Mouse (Mus musculus) splenic B cell, adult 2 months (primary cell): ENCODE measurements at regions not wholly inside any gene's neighbourhood (a gene's known extent, or its start where the extent isn't known, plus 50 kb on each side); places are given as distances from the start of the nearest gene placed in this dataset.

ENCODE experiments used
- DNase-seq: peaks from one replicate; pipeline ENCODE4 v3.0.0-alpha.2; 2011; ENCODE audit warnings: low read depth, low spot score
- H3K27me3 ChIP-seq: 2 replicates; pipeline ENCODE4 v1.6.1; 2012; ENCODE audit warnings: mild to moderate bottlenecking, low read length, moderate library complexity, mixed read lengths; ENCODE audit not compliant: control insufficient read depth, poor library complexity, insufficient read depth, severe bottlenecking
- H3K36me3 ChIP-seq: 2 replicates; pipeline ENCODE4 v1.6.1; 2012; ENCODE audit warnings: mild to moderate bottlenecking, low read length, moderate library complexity, mixed read lengths; ENCODE audit not compliant: control insufficient read depth, poor library complexity, insufficient read depth, severe bottlenecking

DNA sequence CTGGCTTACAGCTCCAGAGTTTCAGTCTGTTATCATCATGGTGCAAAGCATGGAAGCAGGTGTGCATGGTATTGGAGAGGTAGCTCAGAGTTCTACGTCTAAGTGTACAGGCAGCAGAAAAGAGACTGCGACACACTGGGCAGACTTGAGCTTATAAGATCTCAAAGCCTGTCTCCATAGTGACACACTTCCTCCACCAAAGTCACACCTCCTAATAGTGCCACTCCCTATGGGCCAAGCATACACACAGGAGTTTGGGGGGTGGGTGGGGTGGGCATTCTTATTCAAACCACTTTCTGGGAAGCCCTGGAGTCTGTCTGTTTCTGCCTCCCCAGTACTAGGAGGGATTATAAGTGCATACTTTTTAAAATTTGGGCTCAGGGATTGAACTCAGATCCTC lies 219.5 kb upstream of the Prok2 start:
- Histone ChIP-seq H3K36me3 (no peaks in the 10 kb centered on the region), H3K27me3 (no peaks in the 10 kb centered on the region)
- no peak for DNase-seq

DNA sequence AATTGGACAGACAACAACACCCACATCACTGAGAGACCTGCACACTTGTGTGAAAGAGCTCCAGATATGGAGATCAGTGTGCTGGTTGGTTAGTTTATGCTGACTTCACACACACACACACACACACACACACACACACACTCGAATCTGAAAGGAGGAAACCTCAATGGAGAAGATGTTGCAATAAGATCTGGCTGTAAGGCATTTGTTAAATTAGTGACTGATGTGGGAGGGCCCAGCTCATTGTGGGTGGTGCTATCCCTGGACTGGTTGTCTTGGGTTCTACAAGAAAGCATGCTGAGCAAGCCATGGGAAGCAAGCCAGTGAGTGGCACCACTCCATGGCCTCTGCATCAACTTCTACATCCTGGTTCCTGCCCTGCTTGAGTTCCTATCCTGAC lies 216.8 kb upstream of the Prok2 start:
- Histone ChIP-seq H3K36me3 (no peaks in the 10 kb centered on the region), H3K27me3 (no peaks in the 10 kb centered on the region)
- DNase-seq, result no peak

DNA sequence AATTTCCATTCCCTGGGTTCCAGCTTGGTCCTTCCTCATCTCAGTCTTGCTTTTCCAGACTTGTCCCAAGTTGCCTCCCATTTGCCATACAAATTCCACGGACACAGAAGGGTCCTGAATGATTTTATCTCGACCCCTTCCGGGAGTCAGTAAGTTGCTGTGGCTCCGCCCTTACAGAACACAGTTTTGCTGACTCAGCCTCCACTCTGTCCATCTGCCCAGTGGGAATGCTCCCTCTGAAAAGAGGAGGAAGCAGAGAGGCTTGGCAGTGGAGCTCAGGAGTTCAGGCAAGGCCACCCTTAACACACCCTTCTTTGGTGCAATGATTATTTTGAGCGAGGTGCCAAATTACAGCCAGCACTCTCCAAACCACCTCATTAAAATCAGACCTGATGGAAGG lies 213.9 kb upstream of the Prok2 start:
- no peaks in the 10 kb centered on the region for H3K27me3 ChIP-seq
- no peak for DNase-seq
- no peaks in the 10 kb centered on the region for H3K36me3 ChIP-seq

DNA sequence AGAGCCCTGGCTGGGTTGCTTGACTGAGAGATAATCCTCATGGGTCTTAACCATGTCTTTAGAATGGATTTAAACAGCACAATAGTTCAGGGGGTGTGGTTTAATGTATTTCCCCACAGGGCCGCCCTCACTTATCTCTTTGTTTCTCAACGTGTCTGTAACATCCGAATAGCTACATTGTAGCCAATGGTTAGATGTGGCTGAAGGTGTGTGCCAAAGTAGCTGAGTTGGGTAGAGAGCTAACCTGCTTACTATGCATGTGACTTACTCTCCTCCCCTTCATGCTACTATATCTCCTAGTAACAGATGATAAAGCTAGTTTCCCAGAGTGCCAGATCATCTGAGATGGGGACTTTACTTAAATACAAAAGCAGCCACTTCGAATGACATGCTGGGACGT lies 213.2 kb upstream of the Prok2 start:
- Histone ChIP-seq H3K27me3 (no peaks in the 10 kb centered on the region), H3K36me3 (no peaks in the 10 kb centered on the region)
- DNase-seq, result no peak

GRCm38 (mm10) chr6:99938949-99939348 lies 212.8 kb upstream of the Prok2 start:
- no peaks in the 10 kb centered on the region for H3K36me3 ChIP-seq

GRCm38 (mm10) chr6:99936716-99937115 lies 210.5 kb upstream of the Prok2 start:
- no peak for DNase-seq
- H3K36me3 ChIP-seq, result no peaks in the 10 kb centered on the region
- H3K27me3 ChIP-seq, result no peaks in the 10 kb centered on the region

More at GRCm38 (mm10) chr6:99938949-99939348, 212.8 kb upstream of the Prok2 start:
- H3K27me3 ChIP-seq, result no peaks in the 10 kb centered on the region
- no peak for DNase-seq

GRCm38 (mm10) chr6:99935373-99935772 lies 209.2 kb upstream of the Prok2 start:
- H3K36me3 ChIP-seq, result no peaks in the 10 kb centered on the region
- DNase-seq, result no peak

GRCm38 (mm10) chr6:99934394-99934793 lies 208.2 kb upstream of the Prok2 start:
- Histone ChIP-seq H3K27me3 (no peaks in the 10 kb centered on the region), H3K36me3 (no peaks in the 10 kb centered on the region)
- DNase-seq, result no peak

More at GRCm38 (mm10) chr6:99935373-99935772, 209.2 kb upstream of the Prok2 start:
- H3K27me3 ChIP-seq, result no peaks in the 10 kb centered on the region

DNA sequence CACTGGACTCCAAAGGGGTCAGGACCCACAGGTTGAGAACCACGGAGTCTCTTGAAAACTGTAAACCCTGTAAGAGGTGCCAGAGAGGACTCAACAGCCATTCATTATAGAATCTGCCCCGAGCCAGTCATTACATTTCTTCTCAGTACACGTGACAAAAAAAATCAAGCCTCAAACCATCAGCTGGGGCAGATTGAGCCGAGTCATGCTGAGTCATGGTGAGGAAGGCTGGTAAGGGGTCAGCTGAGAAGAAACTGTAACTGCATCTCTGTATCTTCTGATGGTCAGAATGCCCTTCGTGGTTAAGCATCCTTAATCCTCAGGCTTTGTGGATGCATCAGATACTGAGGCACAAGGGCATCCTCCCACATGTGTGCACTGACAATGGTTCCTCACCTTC lies 207.2 kb upstream of the Prok2 start:
- Histone ChIP-seq H3K27me3 (no peaks in the 10 kb centered on the region), H3K36me3 (no peaks in the 10 kb centered on the region)
- DNase-seq, result no peak

- no peaks in the 10 kb centered on the region for H3K27me3 ChIP-seq
Measured at GRCm38 (mm10) chr6:99932923-99933322, 206.7 kb upstream of the Prok2 start.

DNA sequence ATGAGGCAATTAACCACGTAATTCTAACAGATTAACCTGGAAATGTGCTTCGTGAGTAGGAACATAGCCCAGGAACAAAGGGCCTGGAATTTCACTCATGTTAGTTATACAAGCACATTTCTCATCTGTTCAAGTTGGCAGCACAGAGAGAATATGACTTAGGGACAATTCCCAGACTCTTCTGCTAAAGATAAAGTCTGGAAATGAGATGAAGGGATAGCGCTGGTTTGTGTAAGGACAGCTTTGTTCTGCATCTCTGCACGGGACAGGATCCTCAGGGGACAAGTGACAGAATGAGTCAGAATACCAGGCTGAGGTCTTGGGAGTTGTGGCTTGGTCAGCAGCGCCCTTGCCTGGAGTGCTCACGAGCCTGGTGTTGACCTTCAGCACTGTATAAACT lies 206.2 kb upstream of the Prok2 start:
- no peaks in the 10 kb centered on the region for H3K27me3 ChIP-seq
- no peak for DNase-seq
- H3K36me3 ChIP-seq, result no peaks in the 10 kb centered on the region

More at GRCm38 (mm10) chr6:99932923-99933322, 206.7 kb upstream of the Prok2 start:
- no peak for DNase-seq
- no peaks in the 10 kb centered on the region for H3K36me3 ChIP-seq

- DNase-seq, result no peak
- Histone ChIP-seq H3K36me3 (no peaks in the 10 kb centered on the region), H3K27me3 (no peaks in the 10 kb centered on the region)
Measured at GRCm38 (mm10) chr6:99931588-99931987, 205.4 kb upstream of the Prok2 start.

- Histone ChIP-seq H3K36me3 (no peaks in the 10 kb centered on the region), H3K27me3 (no peaks in the 10 kb centered on the region)
- no peak for DNase-seq
Measured at GRCm38 (mm10) chr6:99930316-99930715, 204.1 kb upstream of the Prok2 start.

GRCm38 (mm10) chr6:99927933-99928555 lies 201.9 kb upstream of the Prok2 start:
- Histone ChIP-seq H3K36me3 (no peaks in the 10 kb centered on the region), H3K27me3 (no peaks in the 10 kb centered on the region)
- DNase-seq, result no peak

DNA sequence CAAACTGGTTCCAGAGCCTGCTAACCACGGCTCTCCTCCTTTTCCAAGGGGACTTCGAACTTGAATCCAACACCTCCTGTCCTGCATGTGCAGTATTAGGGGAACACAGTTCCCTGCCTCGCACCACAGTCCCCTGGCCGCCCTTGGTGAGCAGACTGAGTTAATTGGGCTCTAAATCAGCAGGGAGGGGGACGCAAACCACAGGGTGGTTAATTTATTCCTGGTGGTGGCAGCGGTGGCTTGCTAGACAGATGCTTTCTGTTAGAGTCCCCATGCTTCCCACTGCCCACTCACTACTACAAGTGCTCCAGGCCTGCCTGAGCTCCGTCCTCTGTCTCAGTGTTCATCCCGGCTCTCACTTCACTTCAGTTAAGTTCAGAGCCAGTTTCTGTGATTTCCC lies 198.0 kb upstream of the Prok2 start:
- no peaks in the 10 kb centered on the region for H3K27me3 ChIP-seq
- H3K36me3 ChIP-seq, result no peaks in the 10 kb centered on the region
- DNase-seq, result no peak

DNA sequence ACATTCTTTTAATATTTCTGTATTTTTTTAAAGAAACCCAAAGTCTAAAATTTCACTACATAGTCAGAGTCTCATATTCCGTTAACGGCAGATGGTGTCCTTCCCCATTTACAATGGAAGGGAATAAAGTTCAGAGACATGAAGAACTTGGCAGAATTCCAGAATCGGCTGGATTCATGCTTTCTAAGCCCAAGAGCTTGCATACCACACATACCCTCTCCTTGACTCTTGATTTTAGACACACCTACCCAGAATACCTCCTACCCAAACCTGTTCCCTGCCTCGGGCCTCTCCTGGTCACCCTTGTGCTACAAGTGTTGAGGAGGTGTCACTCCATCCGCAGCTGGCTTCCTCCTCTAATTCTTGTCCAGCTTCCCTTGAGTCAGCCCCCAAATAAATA lies 195.8 kb upstream of the Prok2 start:
- Histone ChIP-seq H3K36me3 (no peaks in the 10 kb centered on the region), H3K27me3 (no peaks in the 10 kb centered on the region)
- DNase-seq, result no peak
